ENCODE assay signal across 34 mouse cellular contexts in genomic region chr5:122071997-122072396, GRCm38 (mm10). TPM values are rescaled to one million over a fixed set of nuclear protein-coding genes. Genes with fewer than 3 reads are reported as not detected.
DNase-seq lines count a peak whose midpoint lies in the region; ATAC-seq lines count a peak whose summit lies in the region.
"Had no signal": no experiment of that assay in that cellular context is flagged by ENCODE, and none has a peak within 500 bp of the region (broad histone marks: within the 10 kb centered on the region; RNA-seq: fewer than 3 reads in every experiment).

No protein-coding gene starts in this region.

- no peak overlapping the region for H3K4me2 ChIP-seq in heart, embryonic 11.5 days
- no peak overlapping the region for H3K4me2 ChIP-seq in heart, embryonic 16.5 days (ENCODE audit: low read depth, low read length)
- H3K4me2 ChIP-seq: embryonic facial prominence, embryonic 13.5 days; forebrain, embryonic 15.5 days; hindbrain, embryonic 12.5 days; limb, embryonic 15.5 days; liver, embryonic 13.5 days; midbrain, embryonic 12.5 days; neural tube, embryonic 12.5 days had no signal

- no peak overlapping the region for H3K9ac ChIP-seq in heart, embryonic 11.5 days (ENCODE audit: low read depth, low read length)
- H3K9ac ChIP-seq in heart, embryonic 16.5 days (ENCODE audit: low read length) = no peak overlapping the region
- H3K9ac ChIP-seq: embryonic facial prominence, embryonic 13.5 days; forebrain, embryonic 15.5 days; hindbrain, embryonic 12.5 days; limb, embryonic 15.5 days; liver, embryonic 13.5 days; midbrain, embryonic 12.5 days; neural tube, embryonic 12.5 days had no signal

- H3K27me3 ChIP-seq in heart, embryonic 11.5 days (ENCODE audit: control insufficient read depth, insufficient read depth, low read length) = peaks cover 2% of the 10 kb centered on the region; the same call in 1 of the 2 replicates
- H3K27me3 ChIP-seq in heart, embryonic 16.5 days (ENCODE audit: control insufficient read depth, insufficient read depth, low read length) = no peaks in the 10 kb centered on the region
- H3K27me3 ChIP-seq: embryonic facial prominence, embryonic 13.5 days; forebrain, embryonic 15.5 days; hindbrain, embryonic 12.5 days; limb, embryonic 15.5 days; liver, embryonic 13.5 days; midbrain, embryonic 12.5 days; neural tube, embryonic 12.5 days had no signal

- no peak overlapping the region for H3K4me3 ChIP-seq in heart, embryonic 11.5 days (ENCODE audit: low read depth, low read length)
- H3K4me3 ChIP-seq in heart, embryonic 16.5 days (ENCODE audit: low read length) = no peak overlapping the region
- H3K4me3 ChIP-seq: embryonic facial prominence, embryonic 13.5 days; forebrain, embryonic 10.5 days; forebrain, embryonic 15.5 days; hindbrain, embryonic 12.5 days; limb, embryonic 10.5 days; limb, embryonic 15.5 days; liver, embryonic 13.5 days; megakaryocyte, embryonic 14.5 days; midbrain, embryonic 12.5 days; myocyte; neural tube, embryonic 12.5 days had no signal

- peaks cover 13% of the 10 kb centered on the region for H3K4me1 ChIP-seq in heart, embryonic 11.5 days (ENCODE audit: control insufficient read depth, insufficient read depth, low read length)
- peaks cover 12% of the 10 kb centered on the region for H3K4me1 ChIP-seq in heart, embryonic 16.5 days (ENCODE audit: control insufficient read depth, insufficient read depth, low read length)
- H3K4me1 ChIP-seq: forebrain, embryonic 10.5 days; forebrain, embryonic 15.5 days; hindbrain, embryonic 12.5 days; limb, embryonic 15.5 days; liver, embryonic 13.5 days; megakaryocyte, embryonic 14.5 days; midbrain, embryonic 12.5 days had no signal

- 67% methylated on average over 4 of the region's 4 CpGs for WGBS in heart, embryonic 11.5 days (ENCODE audit: insufficient replicate concordance)
- WGBS in heart, embryonic 16.5 days = 72% methylated on average over 4 of the region's 4 CpGs

- ATAC-seq in heart, embryonic 11.5 days (replicated peaks; ENCODE audit: insufficient number of reproducible peaks, low FRiP score, low TSS enrichment) = no peak
- no peak for ATAC-seq in heart, embryonic 16.5 days (replicated peaks; ENCODE audit: extremely low read depth, insufficient read depth, low FRiP score)
- ATAC-seq: activated CD4-positive, CD25-positive, alpha-beta regulatory T cell, adult 4 months; CD4-positive, CD25-positive, alpha-beta regulatory T cell, adult 4 months; forebrain, embryonic 15.5 days; intestine, embryonic 16.5 days; lung, postnatal 0 days had no signal

- H3K9me3 ChIP-seq in heart, embryonic 11.5 days (replicated peaks; ENCODE audit: control insufficient read depth, low read length) = no peaks in the 10 kb centered on the region
- no peaks in the 10 kb centered on the region for H3K9me3 ChIP-seq in heart, embryonic 16.5 days (replicated peaks; ENCODE audit: control insufficient read depth, low read length)
- H3K9me3 ChIP-seq: embryonic facial prominence, embryonic 13.5 days; forebrain, embryonic 10.5 days; forebrain, embryonic 15.5 days; hindbrain, embryonic 12.5 days; limb, embryonic 10.5 days; limb, embryonic 15.5 days; liver, embryonic 13.5 days; megakaryocyte, embryonic 14.5 days; midbrain, embryonic 12.5 days; neural tube, embryonic 12.5 days had no signal

- DNase-seq in heart, postnatal 14 days = no peak
- no peak for DNase-seq in heart, adult 11 months
- DNase-seq in ES-CJ7 (ENCODE audit: low read depth, low spot score) (peak; percentile 89), ZHBTc4 (ENCODE audit: low read depth, low spot score) (peak; percentile 87)
- DNase-seq in right cerebral cortex, adult 2 months (ENCODE audit: low spot score in 2 of 2) = no peak
- DNase-seq: cerebellum, adult 18-20 months; cerebellum, postnatal 10 days; gastrocnemius, postnatal 10 days; kidney, adult 8-10 months; kidney, postnatal 4 days; layer of hippocampus, adult 9-11 months; liver, embryonic 13.5 days; lung, adult 18-20 months; lung, postnatal 4 days; right cerebral cortex, adult 18-20 months; right cerebral cortex, postnatal 4 days had no signal

- H3K36me3 ChIP-seq in heart, embryonic 11.5 days (ENCODE audit: control insufficient read depth, insufficient read depth, low read length) = no peaks in the 10 kb centered on the region
- no peaks in the 10 kb centered on the region for H3K36me3 ChIP-seq in heart, embryonic 16.5 days (ENCODE audit: control insufficient read depth, insufficient read depth)
- H3K36me3 ChIP-seq: embryonic facial prominence, embryonic 13.5 days; forebrain, embryonic 10.5 days; forebrain, embryonic 15.5 days; hindbrain, embryonic 12.5 days; limb, embryonic 10.5 days; limb, embryonic 15.5 days; liver, embryonic 13.5 days; midbrain, embryonic 12.5 days; neural tube, embryonic 12.5 days had no signal

- intact Hi-C loops in heart, postnatal 14 days (cut with DNase I) = no loop called here

- H3K27ac ChIP-seq in heart, embryonic 11.5 days (ENCODE audit: low read depth, low read length) = peak overlapping the region; percentile 98
- peak overlapping the region; percentile 99 for H3K27ac ChIP-seq in heart, embryonic 16.5 days (ENCODE audit: low read length)
- H3K27ac ChIP-seq: embryonic facial prominence, embryonic 13.5 days; forebrain, embryonic 10.5 days; forebrain, embryonic 15.5 days; hindbrain, embryonic 12.5 days; limb, embryonic 15.5 days; liver, embryonic 13.5 days; midbrain, embryonic 12.5 days; neural tube, embryonic 12.5 days had no signal

RNA-seq across cellular contexts. Expression of gene Cux2, which starts 22.1 kb away (rescaled TPM):
- 4.7 and 7.1 TPM in 2 replicates for polyA plus RNA-seq in heart, embryonic 11.5 days (2014; fragmentation: Nextera tagmentation; extraction: Ambion mirVana)
- total RNA-seq in heart, postnatal 14 days (2021) = 10 to 100 TPM; 24.8 to 27.0 TPM
- polyA plus RNA-seq in heart, embryonic 16.5 days (2015; fragmentation: Nextera tagmentation; extraction: Ambion mirVana) = 3.0 and 3.7 TPM in 2 replicates
- total RNA-seq: common myeloid progenitor, adult 5-6 weeks had no signal

RNA-seq across cellular contexts. Expression of gene Myl2, which starts 28.8 kb away (rescaled TPM):
- polyA plus RNA-seq in heart, embryonic 11.5 days (2014; fragmentation: Nextera tagmentation; extraction: Ambion mirVana) = 6,790 and 6,847 TPM in 2 replicates
- over 10,000 TPM; 16,479 to 17,190 TPM for total RNA-seq in heart, postnatal 14 days (2021)
- polyA plus RNA-seq in heart, embryonic 16.5 days (2015; fragmentation: Nextera tagmentation; extraction: Ambion mirVana) = 7,978 and 9,755 TPM in 2 replicates
- total RNA-seq: adrenal gland, adult 2 months; common myeloid progenitor, adult 5-6 weeks had no signal
- polyA plus RNA-seq: activated CD4-positive, CD25-positive, alpha-beta regulatory T cell, adult 4 months; adrenal gland, adult 2 months; CD4-positive, CD25-positive, alpha-beta regulatory T cell, adult 4 months; embryonic facial prominence, embryonic 13.5 days; forebrain, embryonic 10.5 days had no signal

Comparison
In these comparisons a context has a peak if more than half of its experiments do, and no peak if none do; other contexts are left out.
1. DNase-seq: peak in ES-CJ7 (single experiment) and ZHBTc4 (single experiment); none in heart, postnatal 14 days (0 of 2), heart, adult 11 months (single experiment) and right cerebral cortex, adult 2 months (0 of 2).